Mouse (Mus musculus) lung, postnatal 0 days (tissue): ENCODE results near the gene Ube2q1.

Experiments
- CTCF ChIP-seq: IDR thresholded peaks from 2 replicates; pipeline ENCODE4 v1.5.1; 2016; ENCODE audit warnings: antibody characterized with exemption, mild to moderate bottlenecking
- EP300 ChIP-seq: IDR thresholded peaks from 2 replicates; pipeline ENCODE4 v1.6.1; 2016; ENCODE audit warnings: antibody characterized with exemption, mild to moderate bottlenecking, control low read depth

DNA sequence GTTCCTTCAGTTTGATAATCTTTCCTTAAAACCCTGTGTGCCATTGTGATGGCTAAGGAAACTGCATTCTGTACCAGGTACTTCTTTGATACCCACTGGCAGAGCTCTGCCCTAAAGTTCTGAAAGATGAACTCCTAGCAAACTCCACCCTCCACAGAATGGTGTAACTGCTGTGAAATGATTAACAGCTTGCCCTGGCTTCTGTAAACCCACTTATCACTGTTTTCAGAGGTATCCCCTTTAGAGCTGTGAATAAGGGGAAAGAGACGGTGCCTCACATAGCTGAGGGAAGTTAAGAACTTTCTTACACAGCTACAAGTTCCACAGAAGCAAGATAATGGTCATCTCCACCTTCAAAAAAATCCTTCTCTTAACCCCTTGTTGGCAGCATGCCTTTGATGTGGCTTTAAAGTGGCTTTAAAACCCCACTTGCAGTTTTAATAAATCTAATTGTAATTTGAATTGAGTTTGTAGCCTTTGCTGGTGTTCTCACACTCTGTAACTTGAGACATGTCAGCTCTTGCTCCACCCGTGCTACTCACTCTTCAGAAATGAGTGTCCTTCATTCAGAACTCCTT, 2.9 kb upstream of the Ube2q1 start:
- TF ChIP-seq CTCF (no peak), EP300 (no peak)
